Mouse (Mus musculus): ENCODE measurements around the gene Cep170b.
A peak's percentile ranks its signal among the peaks of the same experiment; 100 is the strongest.

Gene Cep170b

DNA sequence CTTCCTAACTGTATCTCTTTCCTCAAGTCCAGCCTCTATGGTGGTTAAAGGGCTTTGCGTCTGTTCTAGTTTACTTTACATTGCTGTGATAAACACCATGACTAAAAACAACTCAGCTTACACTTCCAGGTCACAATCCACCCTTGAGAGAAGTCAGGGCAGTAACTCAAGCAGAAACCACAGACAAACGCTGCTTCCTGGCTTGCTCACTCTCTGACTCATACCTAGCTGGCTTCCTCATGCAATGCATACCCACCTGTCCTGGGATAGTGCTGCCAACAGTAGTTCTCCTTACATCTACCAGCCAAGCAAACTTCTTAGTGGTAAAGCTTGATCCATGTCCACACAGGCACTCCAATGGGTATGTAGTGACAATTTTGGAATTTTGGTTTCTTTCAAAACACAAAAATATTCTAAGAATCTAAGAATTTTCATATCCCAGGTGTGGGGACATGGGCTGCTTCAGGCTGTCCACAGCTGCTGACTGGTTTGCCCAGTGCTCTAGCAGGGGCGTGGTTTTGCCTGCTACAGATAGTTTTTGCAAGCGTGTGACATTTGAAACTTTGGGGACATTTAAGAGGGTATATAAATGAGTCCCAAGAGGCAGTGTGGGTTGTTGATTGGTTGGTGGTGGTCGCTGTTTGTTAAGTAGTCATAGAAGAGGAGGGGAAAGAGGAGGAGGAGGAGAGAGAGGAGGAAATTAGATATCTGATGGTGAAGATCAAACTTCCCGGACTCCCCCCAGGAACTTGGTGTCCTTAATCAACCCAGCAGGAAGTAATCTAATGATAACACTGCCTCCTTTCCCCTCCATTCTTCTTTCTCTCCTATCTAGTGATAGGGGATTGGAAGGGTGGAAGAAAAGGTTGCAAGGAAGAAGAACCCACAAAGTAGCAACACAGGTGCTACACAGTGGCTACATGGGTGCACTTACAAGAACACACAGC lies 17.6 kb upstream of the Cep170b start:
- DNase-seq (ENCODE audit: low spot score), result no peak

DNA sequence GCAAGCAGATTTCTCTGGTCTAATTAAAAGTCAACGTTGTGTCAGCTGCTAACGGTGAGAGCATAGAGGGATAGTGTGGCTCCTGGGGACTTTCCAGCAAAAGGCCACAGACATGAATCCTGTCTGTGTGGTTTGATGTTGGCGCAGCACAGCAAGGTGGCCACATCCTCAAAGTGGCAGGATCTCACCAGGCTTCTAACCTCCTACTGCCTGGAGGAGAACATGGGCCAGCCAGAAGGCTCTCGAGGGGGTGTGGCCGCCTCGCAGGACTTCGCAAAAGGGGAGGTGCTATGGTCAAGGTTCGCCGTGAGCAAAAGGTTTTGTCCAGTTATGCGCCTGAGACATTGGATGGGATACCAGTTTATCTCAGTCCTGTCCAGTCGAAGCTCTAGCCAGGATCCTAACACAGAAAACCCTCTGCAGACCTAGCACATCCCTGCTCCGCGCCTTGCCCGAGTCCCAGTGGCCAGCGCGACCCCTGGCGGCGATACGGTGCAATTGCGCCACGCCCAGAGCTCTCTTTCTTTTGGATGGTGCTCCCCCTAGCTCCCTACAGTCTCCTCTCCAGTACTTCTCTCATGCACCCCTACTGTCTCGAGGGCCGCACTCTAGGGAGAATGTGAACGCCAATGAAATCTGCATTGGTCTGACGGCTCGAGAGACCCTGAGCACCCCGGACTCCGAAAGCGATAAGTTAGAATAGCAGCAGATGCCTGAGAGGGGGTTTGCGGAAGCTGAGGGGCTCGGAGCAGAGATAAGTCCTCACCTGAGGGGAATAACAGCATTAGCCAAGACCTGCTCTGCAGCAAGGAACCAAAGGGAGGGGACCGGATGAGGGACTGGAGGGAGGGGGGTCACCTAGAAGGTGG lies 13.3 kb upstream of the Cep170b start:
- DNase-seq (ENCODE audit: low spot score), result peak; percentile 94

DNA sequence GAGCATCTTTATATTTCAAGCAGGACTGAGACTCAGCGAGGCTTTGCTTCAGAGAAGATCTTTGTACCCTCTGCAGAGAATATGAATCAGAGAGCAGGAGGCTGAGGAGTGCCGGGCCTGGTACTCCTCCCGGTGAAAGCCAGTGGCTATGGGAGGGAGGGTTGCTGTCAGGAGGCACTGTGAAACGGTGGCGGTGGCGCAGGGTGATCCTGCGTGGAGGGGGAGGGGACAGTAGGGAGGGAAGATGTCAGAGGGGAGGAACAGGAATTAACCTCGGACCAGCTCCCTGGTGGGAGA lies 12.7 kb upstream of the Cep170b start:
- no peak for DNase-seq (ENCODE audit: low spot score)

DNA sequence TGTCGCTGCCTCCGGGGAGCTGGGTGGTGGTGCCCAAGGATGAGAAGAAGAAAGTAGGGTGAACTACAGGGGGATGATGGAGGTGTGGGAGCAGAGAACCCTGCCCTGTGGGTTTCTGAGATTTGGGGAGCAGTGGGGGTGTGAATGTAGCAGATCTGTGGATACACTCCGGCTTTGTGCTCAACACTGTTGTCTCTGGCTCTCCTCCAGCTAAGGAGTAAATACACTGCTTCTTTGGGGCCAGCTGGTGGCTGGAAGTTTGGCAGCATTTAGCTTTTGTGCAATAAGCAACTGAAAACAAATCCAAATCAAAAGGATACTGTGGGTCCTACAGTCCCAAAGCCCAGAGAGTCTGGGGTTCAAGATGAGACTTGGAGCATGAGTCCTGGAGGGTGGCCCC lies 6.3 kb upstream of the Cep170b start:
- DNase-seq (ENCODE audit: low spot score), result no peak

DNA sequence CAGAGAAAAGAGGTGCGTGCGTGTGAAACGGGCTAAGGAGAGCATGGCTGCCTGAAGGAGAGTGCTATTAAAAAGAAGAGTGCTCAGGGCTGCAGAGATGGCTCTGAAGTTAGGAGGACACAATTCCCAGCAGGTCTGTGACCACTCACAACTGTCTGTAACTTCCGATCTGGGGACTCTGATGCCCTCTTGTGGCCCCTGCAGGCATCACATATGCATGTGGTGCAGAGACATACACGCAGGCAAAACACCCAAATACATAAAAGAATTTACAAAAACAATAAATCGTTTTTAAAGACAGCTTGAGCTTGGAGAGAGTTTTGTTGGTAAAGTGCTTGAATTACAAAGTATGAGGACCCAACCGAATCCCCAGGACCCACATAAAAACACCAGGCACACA lies 3.1 kb upstream of the Cep170b start:
- DNase-seq (ENCODE audit: low spot score), result no peak

DNA sequence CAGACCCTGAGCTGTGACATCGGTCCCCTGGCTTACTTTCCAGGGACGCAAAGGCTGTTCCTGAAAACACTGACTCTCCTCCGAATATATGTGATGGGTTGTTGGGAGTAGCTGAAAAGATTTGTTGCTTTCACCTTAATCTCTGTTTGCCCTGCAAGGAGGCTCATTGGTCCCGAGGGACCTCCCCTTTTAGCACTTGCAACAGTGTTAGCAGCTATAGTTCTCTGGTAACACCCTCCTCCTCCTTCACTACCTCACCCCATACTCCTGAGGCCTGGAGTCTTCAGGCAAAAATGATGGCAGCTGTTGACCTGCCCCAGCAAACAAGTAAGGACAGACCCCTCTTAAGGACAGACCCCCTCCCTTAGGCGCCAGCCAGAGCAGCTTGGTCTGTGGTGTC lies 1.3 kb upstream of the Cep170b start:
- DNase-seq (ENCODE audit: low spot score), result no peak

DNA sequence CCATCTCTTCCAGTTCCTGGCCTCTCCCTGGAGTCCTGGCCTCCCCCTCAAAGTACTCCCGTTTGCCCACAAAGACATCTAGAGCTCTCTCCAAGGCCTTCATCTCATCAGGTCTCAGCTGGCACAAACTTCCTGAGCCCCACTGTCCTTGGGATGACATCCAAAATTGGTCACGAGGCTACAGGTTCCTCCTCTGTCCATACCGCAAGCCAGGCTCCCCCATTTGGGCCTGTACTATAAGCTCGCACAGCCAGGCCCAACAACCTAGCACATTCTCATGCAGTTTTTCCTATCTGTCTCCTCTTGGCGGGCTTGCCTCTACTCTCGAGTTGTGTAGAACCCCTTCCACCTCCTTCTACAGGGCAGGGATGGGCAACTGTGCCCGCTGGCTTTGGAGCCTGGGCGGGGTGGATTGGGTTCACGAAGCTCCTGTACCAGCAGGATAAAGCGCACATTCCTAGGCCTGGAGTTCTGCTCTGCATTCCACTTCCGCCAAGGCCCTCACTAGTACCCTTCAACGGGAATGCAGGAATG lies 702 bp downstream of the Cep170b start:
- DNase-seq (ENCODE audit: low spot score), result no peak

DNA sequence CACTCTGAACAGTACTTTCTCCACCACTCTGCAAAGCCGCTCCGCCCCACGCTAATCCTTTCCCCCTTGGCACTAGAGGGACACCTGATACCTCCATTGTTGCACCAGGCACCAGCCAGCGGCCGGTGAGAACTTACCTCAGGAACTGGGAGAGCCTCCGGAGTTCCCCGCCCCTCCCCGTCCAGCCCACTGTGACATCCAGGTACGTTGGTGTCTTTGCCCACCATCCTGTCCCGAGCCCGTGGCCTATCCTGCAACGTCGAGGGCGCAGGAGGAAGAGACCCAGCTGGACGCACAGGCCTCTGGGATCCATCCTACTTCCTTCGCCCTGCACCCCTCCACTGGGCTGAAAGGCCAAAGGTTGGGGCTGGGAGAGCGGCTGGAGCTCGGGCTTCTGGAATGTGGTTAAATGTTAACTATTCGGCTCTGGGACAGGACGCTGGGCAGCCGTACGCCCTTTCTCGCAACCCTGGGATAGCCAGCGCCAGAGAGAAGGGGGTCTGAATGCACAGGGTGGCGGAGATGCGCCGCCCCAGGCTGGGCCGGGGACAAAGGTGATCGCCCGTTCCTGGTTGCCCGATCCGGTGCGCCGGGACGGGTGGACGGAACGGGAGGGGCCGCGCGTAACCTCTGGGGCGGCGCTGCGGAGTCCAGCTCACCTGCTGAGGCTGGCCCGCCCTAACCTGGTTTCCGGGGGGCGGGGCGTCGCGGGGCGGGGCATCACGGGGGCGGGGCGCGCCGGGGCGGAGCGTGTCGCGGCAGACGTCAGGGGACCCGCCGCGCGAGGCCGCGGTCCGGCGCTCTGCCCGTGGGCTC lies 1.4 kb downstream of the Cep170b start:
- DNase-seq (ENCODE audit: low spot score), result peak; percentile 65

DNA sequence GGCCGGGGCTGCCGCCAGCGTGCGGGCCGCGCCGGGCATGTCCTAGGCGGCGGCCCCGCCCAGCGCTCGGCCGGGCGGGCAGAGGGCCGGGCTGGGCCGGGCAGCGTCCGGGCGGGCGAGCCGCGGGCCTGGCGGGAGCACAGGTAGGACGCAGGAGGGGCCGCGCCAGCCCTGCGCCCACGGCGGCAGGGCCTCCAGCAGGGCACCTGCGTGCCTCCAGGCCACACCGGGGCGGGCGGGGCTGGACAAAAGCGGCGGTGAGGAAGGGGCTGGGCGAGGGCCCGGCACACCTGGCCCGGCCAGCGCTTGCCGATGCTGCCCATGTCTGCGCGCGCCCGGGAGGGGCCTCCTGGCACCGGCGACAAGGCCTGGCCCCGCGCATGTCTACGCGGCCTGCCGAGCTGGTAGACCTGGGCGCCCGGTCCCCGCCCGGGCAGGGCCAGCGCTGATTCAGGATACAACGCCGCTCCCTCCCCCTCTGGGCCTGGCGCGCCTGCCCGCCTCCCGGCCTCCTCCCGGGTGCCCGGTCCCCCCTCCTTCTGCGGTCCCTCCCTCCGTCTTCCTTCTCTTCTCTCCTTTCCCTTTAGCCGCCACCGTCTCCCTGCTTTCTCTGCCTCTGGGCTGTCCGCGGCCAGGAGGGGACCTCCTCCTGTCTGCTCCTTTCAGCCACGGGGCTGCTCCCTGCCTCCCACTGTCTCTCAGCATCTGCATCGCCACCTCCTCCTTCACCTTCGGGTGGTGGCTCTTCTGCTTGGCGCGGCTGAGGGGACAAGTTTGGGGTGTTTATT lies 2.2 kb downstream of the Cep170b start:
- DNase-seq (ENCODE audit: low spot score), result peak; percentile 62

DNA sequence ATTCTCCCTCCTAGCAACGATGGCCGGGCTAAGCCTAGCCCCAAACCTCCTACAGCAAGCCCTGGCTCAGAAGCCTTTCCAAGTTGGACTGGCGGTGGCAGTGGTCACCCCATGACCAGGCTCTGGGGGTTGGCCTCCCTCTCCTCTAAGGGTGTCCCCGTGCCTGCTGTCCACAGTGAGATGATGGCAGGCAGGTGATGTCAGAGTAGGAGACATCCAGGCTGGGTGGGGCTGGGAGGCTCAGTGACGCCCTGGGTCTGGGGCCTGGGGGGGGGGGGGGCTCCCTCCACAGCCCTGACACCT lies 2.7 kb downstream of the Cep170b start:
- DNase-seq (ENCODE audit: low spot score), result no peak

DNA sequence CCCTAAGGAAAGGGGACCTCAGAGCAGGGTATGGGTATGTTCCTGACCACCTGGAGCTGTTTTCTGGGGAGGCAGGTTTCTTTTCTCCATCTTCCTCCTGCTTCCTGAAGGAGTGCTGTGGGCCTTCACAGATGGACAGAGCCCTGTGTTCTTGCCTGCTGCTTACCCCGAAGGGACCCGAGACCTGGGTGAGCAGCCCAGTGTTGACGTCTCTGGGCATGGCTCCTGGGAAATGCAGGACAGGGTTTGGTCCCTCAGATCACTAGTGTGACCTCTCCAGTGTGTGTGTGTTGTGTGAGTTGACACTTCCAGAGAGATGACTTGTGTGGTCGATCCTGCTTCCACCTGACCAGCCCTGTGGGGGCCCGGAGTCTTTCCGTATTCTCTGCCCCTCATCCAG lies 3.2 kb downstream of the Cep170b start:
- no peak for DNase-seq (ENCODE audit: low spot score)

DNA sequence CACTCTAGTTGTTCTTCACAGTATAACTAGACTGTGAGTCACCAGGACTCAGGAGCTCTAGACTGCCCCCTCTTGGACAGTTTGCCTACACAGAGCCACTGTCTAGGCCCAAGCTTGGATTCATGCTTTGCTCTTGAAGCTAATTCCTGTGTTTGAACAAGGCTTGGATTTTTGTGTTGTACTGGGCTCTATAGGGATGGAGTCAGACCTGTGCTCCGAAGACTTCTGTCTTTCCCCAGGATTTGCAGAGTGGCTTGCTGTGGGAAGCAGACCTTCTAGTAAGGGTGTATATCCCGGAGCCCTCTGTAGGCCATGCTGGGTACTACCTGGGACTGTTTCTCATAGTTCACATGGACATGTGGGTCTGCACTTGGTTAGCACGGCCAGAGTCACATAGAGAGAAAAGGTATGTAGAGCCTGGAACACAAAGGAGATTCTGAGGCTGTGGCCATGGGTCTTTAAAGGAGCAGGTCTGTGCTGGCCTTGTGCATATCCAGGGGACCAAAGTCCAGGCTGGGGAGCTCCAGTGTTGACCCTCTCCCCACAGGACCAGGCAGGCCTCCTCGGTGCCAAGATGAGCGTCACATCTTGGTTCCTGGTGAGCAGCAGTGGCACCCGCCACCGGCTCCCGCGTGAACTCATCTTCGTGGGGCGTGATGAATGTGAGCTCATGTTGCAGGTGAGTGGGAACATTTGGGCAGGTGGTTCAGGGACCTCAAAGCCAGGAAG lies 4.0 kb downstream of the Cep170b start:
- peak; percentile 62 for DNase-seq (ENCODE audit: low spot score)

DNA sequence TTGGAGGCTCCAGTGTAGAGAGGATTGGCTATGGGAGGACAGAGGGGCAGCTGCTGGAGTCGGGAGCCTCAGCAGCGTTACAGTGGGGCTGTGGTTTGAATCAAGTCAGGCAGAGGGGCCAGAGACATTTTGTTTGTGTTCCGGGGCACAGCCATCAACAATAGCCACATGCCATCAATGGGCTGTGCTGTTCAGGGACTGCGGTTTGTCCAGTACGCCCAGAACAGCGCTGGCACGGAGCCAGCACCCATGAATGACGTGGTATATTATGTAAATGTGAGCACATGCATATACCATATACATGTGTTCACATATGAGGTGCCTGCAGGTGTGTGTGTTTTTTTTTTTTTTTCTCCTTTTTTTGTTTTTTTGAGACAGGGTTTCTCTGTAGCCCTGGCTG lies 7.5 kb downstream of the Cep170b start:
- DNase-seq (ENCODE audit: low spot score), result no peak

DNA sequence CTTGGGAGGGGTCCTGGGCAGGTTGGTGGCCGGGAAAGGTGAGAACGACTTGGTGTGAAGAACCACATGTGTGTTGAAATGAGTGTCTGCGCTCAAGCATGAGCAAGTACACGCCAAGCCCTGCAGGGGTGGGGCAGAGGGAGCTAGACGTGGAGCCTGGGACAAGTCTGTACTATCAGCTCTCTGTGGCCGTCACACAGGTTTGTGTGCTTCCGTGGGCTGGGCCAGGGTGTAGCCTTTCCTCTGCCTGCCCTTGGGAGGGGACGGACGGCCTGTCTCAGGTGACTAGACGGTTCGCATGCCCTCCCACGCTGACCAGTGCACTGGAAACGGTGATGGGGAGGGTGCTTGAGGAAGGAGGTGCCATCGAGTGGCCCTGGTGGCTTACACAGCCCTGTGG lies 10.6 kb downstream of the Cep170b start:
- no peak for DNase-seq (ENCODE audit: low spot score)

DNA sequence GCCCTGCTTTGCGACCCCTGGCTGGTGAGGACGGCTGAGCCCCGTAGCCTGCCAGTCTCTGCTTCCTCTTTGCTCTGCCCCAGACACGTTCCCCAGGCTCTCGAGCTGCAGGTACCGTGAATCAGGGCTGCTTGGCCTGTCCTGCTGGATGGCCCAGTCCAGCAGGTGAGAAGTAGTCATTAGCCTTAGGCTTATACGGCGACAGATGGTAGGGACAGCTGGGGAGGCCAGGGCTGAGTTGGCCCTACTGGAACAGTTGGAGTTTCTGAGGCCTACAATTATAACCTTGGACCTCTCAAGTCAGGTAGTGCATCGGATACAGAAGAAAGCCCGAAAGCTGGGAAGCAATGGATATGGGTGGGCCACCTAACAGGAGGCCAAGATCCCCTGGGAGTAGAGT lies 12.3 kb downstream of the Cep170b start:
- no peak for DNase-seq (ENCODE audit: low spot score)

DNA sequence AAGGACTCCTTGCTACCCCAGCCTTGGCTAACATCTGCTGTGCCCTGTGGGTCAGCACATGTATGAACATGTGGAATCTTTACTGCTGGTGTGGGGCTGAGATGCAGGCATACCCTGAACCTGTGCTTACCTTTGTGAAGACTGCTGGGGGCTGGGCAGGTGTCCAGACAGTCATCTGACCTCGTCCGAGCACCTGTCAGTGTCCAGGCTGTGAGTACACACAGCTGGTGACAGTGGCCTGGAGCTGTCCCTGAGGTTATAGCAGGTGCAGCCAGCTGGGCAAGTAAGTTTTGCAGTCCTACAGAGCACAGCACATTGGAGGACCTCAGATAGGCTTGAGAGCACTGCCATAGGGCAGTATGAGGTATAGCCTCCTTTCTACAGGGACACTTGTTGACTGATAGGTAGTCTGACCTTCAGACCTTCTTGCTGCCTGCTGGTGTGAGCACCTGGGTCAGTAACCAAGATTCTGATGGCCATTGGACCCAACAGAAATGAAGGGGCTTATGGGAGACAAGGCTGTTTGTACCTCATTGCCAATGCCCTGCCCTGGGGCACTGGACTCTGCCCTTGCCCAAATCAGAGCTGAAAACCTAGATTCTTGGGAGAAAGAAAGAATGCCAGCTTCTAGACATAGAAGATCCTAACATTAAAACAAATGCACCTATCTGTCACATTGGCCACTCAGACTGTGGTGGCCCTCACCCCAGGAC lies 14.0 kb downstream of the Cep170b start:
- no peak for DNase-seq (ENCODE audit: low spot score)

DNA sequence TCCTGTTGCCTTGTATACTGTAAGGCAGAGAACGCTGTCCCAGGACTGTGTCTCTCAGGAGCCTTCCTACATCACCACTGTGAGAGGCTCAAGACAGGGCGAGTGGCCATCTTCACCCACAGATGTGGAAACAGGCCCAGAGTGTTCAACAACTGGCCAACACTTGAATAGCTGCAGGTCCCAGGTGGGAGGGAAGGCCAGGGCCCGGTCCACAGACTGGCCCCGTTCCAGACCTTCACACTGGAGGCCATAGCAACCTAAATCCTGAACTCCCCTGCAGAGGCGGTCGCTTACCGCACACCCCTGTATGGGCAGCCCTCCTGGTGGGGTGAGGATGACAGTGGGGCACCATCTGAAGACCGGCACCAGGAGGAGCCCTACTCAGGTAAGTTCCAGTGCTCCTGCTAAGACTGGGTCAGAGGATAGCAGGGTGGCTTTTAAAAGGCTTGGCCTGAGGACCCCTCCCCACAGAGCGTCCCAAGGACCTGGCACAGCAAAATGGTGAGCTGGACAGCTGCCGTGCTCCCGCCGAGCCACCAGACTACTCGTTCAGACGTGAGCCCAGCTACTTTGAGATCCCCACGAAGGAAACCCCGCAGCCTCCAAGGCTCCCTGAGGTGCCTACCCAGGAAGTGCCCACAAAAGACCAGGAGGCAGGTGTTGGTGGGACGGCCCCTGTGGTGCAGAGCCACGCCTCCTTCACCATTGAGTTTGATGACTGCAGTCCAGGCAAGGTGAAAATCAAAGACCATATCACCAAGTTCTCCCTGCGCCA lies 14.8 kb downstream of the Cep170b start:
- DNase-seq (ENCODE audit: low spot score), result no peak

DNA sequence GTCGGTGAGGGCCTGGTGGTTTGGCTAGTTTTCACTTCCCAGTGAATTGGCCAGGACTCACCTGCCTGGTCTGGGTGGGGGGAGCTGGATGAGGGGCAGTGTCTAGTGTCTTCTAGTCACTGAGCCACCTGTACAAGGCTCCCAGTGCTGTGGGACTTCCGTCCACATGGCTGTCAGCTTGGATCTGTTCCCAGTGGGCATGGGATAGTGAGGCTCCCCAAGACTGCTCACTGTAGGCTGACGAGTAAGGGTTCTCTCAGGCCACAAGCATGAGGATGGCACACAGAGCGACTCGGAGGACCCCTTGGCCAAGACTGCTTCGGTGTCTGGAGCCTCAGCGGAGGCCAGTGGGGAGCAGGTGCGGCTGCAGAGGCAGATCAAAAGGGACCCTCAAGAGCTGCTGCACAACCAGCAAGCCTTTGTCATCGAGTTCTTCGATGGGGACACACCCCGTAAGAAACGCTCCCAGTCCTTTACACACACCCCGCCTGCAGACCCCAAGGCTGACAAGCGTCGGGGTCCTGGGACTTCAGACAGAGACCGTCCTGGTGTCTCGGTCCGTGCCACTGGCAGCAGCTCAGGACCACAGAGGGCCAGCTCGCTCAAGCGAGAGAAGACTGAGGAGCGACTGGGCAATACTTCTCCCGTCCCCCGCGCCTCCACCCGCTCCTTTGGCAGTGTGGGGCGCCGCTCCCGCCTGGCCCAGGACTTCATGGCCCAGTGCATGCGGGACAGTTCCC lies 15.8 kb downstream of the Cep170b start:
- no peak for DNase-seq (ENCODE audit: low spot score)

DNA sequence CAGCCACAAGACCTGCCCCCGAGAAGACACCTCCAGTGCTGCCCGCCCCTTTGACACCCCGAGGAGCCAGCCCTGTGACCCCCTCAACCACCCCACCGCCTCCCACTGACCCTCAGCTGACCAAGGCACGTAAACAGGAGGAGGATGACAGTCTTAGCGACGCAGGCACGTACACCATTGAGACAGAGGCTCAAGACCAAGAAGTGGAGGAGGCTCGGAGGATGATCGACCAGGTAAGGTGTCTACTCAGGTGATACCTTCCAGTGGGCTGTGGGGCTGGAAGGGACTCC lies 16.3 kb downstream of the Cep170b start:
- no peak for DNase-seq (ENCODE audit: low spot score)
